Mouse (Mus musculus) layer of hippocampus, adult 6 months (tissue): Measurements from ENCODE around the gene Fam19a5. TPM values are rescaled to one million over a fixed set of nuclear protein-coding genes. Genes with fewer than 3 reads are reported as not detected.

Experiments used
- long read RNA-seq, 2 experiments: library from polyadenylated mRNA; unstranded; transcript quantifications; one replicate each; pipeline ENCODE4 v2.0.0; 2019 to 2020
- microRNA-seq: library from miRNA; unstranded; fragments of <30 nt; microRNA quantifications from one replicate; pipeline ENCODE4 v1.2.0, GENCODE M21; 2020
- polyA plus RNA-seq: library from polyadenylated mRNA; unstranded; fragments of <200 nt; fragmentation: Nextera tagmentation; gene quantifications from 2 replicates; pipeline ENCODE4 v1.2.3, GENCODE M21; 2021

The Fam19a5 gene
- polyA plus RNA-seq, result 24.5 and 27.3 TPM in 2 replicates
- long read RNA-seq, experiment 1, transcript Fam19a5-201 (4 exons, 2,603 nt), result minor isoform, 11 of 62 reads
- long read RNA-seq, experiment 1, transcript Fam19a5-202 (4 exons, 2,649 nt), result major isoform, 19 of 62 reads
- long read RNA-seq, experiment 1, partial matches to known transcripts, result 12 of 62 reads
- long read RNA-seq, experiment 1, other reads (novel, unspliced or antisense), result 20 of 62 reads
- long read RNA-seq, experiment 2, transcript Fam19a5-201 (4 exons, 2,603 nt), result minor isoform, 10 of 144 reads
- long read RNA-seq, experiment 2, transcript Fam19a5-202 (4 exons, 2,649 nt), result major isoform, 71 of 144 reads
- long read RNA-seq, experiment 2, partial matches to known transcripts, result 11 of 144 reads
- long read RNA-seq, experiment 2, other reads (novel, unspliced or antisense), result 52 of 144 reads

DNA sequence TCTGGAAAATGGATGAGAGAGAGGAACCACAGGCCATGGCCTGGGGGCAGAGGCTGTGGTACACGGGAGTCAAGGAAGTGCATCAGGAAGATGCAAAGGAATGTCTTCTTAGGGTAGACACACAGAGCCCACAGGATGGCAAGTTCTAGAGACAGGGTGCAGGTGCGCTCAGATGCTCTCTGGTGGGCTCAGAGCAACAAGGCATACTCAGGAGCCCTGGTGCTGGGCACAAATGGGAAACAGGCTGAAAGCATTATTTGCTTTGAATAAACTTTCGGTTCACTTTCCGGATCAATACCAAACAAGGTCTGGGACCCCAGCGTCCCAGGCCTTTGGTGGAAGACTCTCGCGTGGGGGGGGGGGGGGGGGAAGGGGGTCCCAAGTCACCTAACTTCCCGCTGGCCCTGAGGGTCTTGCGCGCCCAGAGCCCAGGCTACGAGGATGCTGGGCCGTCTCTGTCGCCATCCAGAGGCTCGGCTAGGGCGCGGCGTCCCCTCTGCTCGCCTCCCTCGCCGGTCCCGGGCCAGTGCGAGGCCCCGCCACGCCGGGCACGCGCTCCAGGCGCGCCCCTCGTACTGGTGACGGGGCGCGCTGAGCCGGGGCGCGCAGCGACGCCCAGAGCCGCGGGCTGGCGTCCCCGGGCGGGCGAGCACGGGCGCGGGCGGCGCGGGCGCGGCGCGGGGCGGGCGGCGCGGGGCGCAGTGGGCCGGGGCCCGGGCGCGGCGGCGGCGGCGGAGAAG is at the start of gene Fam19a5:
Fam19a5 (plus strand) TSS at position 701 of the 740 bp plus-strand sequence.

Small RNA genes within 50 kb of the gene (microRNA-seq; reads per million reads assigned to microRNA genes)
- not detected for gene Mir6393
